Mouse (Mus musculus) adipocyte (in vitro differentiated cells): Measurements from ENCODE around the gene Casr.

Experiments used
- DNase-seq: peaks from one replicate; pipeline ENCODE4 v3.0.0-alpha.2; 2016; ENCODE audit warnings: low spot score

Gene Casr

DNA sequence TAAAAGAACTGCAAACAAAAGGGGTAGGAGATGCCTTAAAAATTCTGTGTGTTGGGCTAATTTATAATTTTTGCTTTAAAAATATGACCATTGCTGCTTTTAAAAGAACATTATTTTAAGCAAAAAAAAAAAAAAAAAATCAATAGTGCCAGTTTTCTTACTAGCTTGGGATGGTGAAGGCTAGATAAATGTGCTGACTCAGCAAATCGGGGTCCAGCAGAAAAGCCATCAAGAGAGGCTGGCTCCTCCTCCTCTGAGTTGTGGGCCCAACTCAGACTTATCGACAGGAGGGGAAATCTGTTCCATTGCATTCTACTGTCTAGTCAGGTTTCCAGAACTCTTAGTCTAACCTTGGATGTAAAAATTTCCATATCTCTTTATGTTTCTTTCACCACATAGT is 45.6 kb downstream of the Casr start:
- DNase-seq = no peak

DNA sequence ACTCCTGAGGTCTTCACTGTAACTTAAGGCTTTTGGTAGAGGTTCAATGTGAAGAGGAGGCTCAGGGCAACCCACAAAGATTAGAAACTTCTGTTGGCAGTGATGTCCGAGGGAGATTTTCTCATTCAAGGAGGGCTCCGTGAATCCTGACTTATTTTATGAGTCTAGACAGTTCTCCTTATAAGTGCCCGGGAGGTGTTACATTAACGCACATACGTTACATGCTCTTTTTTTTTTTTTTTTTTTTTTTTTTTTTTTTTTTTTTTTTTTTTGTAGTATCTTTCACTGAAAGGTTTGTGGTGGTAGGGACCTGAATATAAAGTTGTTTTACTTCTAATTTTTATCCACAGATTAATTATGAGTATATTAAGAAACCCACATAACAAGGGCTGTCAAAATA is 54.6 kb downstream of the Casr start:
- DNase-seq = no peak

DNA sequence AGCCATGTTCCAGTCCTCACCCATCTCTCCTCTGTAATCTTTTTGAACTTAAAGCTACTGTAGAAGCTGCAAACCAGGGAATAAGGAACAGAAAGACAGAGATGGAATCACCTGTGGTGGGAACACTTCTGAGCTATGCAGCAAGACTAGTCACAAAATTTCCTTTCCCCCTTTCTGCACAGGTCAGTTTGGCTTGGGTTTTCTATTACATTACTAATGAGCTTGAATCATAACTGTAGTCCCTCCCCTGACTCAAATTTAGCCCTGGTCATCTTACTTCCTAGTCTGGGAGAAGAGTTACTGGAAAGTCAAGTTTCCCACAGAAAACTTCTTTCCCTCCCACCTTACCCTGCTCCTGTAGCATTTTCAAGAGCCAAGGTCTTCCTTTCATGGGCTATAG is 55.1 kb downstream of the Casr start:
- DNase-seq = no peak

DNA sequence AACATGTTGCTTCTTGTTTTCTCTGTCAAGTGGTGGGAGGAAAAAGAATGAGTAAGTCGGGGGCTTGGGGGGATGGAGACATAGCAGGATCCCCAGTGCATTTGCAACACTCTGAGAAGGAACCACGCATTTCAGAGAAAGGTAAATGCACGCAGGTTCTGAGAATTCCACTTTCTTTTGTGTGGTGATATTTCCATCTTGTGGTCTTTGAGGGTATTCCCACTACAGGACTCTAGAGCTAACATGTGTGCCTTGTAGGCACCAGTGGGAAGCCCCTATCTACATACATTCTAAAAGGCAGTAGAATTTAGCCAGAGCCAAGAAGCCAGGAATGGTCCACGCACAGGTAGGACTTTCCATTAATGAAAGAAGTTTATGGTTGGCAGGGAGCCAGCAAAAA is 56.0 kb downstream of the Casr start:
- no peak for DNase-seq

DNA sequence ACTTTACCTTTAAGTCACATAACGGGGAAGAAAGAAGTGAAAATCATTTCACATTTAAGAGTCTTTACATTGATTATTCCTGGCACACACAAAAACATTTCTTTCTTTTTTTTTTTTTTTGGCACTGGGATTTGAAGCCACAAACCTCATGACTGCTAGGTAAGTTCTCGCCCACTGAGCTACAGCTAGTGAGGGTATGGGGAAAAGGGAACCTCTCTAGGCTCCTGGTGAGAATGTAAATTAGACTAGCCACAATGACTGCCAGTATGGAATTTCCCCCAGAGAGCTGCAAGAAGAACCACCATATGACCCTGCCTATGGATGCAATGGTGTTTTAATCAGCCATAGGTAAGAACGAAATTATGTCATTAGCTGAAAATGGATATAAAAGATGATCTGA is 56.8 kb downstream of the Casr start:
- DNase-seq = no peak

DNA sequence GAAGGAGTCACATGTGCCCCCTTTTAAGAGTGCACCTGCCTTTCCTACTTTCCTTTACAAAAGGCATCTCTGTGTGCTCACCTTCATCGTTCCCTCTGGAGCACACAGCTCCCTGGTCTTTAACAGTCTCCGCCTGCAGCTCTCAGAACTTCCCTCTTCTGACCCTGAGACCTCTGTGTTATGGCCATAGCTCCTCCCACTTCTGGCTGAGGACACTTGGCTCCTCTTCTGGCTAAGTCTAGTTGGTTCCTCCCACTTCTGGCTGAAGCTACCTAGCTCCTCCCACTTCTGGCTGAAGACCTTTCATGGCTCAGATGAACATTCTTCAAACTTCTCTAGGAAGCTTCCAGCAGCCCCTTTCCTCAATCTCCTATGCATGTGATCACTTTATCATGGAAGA is 59.7 kb downstream of the Casr start:
- DNase-seq = no peak

DNA sequence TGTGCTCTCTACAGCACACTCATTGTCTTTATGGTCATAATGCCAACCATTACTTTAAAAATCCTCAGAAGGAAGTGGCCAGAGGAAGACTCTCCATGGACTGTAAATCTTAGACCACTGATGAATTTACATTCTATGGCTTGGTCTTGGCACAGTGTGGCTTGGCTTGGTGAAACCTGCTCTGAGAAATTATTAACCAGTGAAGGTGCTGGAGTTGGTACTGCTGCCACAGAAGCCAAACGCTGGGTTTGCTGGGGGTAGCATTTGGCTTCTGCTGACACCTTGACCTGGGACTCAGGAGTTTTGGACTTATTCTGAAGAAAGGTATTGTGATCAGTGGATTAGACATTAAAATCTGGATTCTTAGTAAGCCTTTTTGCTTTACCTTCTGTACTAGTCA is 69.5 kb downstream of the Casr start:
- no peak for DNase-seq

DNA sequence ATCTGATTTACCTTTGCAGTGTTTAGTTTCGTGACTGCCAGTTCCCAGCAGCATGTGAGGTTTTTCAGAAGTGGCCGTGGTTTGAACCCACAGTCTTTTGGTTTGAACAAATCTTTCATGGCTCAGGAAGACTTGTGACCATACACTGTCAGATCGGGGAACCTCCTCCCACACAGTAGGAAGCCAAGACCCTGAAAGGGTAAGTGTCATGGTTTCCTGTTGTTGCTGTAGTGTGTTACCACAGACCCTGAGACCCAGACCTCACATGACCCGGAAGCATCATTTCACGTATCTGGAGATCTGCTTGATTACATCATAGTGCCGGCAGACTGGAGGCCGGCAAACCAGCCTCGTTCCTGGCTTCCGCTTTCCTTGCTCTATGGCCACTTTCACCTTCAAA is 85.1 kb downstream of the Casr start:
- DNase-seq = no peak

DNA sequence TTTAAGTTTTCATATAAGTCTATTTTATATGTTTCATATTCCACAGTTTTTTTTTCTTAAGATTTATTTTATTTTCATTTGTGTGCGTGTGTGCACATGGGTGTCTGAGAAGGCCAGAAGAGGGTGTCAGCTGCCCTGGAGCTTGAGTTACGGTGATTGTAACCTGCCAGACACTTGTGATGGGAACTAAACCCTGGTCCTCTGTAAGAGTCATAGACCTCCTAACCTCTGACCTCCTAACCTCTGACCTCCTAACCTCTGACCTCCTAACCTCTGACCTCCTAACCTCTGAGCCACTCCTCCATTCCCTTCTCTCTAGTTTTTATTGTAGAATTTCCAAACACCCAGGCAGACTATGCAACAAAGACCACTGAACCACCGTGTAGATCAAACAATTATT is 86.4 kb downstream of the Casr start:
- DNase-seq = no peak

DNA sequence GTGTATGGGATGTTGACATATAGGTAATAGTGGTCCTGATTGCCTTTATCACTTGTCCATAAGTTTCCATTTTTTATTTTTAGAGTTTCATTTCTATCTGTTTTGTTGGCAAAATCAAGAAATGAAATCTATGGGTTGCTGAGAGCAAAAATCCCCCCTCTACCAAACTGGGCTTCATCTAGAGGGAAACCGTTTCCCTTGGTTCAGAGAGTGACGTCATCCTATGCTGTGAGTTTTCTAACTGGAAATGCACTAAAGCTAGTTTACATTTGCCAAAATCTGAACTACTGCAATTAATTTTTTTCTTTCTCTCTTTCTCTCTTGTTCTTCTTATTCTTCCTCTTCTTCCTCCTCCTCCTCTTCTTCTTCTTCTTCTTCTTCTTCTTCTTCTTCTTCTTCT is 87.1 kb downstream of the Casr start:
- no peak for DNase-seq

DNA sequence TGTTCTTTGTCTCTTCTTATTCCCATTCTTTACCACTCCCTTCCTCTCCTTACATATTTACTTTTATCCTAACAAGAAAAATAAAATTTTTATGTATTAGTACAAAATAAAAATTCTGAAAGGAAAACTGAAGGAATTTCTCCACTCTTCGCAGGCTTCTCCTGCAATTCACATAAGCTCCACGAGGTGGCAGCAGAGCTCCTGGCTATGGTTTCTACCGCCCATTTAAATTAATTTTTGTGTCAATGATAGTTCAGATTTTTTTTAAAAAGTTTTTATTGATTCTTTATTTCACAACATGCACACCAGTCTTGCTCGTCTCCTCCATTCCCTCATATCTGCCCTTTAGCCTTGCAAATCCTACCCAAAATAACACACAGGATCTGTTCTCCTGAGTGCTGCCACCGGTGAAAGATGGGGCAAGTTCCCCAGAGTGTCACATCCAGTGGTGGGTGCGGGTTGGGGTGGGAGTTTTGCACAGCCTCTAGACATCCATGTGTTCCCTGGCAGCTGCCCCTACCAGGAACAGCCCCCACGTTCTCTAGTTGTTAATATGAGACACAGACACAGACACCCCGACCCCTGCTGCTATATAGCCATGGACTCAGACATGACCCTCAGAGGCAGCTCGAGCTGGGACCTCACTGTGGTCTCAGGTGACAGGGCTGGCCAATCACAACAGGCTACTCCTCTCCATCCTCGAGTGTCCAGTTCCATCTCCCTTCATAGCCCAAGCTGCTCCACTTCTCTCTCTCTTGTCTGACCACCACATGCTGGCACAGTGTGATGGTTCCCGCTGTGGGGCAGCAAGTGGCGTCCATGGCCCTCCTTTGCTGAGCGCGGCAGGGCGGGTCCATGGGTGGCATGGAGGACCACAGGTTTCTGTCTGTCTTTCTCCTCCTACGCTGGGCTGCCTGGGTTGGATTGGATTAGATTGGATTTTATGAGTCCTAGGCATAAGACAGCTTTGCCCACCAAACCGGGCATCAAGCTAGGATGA is 88.4 kb downstream of the Casr start:
- peak; percentile 68 for DNase-seq

DNA sequence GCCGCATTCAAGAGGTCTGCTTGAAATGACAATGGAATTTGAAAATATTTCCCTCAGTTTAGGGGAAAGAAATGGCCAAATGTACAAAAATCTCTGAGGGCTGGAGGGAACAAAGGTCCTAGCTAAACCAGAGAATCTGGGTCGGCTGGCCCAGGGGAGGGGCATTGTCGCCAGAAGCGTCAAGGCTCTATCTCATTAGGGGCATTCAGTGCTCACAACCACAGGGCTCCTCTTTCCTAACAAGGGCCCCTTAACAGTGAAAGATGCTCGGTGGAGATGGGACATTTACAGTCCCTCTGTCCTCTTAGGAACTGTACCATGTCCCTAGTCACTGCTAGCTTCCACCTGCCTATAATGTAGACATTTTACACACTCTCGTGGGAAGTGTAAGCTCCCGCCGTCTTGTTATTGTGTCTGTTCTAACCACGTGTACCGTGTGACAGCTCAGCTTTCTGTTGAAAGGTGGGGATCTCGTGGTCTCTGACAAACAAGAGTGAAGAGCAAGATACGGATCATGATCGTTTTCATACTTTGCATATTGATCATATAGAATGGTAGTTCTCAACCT is 90.8 kb downstream of the Casr start:
- no peak for DNase-seq

DNA sequence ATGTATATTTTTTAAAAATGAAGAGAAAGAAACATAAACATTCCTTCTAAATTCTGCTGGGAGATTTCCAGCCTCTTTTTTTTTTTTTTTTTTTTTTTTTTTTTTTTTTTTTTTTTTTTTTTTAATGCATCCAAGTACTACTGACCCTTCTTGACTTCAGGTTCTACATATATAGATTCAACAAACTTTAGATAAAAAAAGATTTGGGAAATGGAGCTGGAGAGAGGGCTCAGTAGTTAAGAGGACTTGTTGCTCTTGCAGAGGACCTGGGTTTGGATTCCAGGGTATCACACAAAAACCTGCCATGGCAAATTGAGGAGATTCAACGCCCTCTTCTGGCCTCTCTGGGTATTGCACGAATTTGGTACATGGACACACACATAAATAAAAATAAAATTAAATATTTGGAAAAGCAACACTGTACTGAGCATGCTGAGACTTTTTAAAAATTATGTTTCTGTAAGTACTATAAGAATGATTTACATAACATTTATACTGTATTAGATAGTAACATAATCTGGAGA is 91.9 kb downstream of the Casr start:
- peak; percentile 21 for DNase-seq

DNA sequence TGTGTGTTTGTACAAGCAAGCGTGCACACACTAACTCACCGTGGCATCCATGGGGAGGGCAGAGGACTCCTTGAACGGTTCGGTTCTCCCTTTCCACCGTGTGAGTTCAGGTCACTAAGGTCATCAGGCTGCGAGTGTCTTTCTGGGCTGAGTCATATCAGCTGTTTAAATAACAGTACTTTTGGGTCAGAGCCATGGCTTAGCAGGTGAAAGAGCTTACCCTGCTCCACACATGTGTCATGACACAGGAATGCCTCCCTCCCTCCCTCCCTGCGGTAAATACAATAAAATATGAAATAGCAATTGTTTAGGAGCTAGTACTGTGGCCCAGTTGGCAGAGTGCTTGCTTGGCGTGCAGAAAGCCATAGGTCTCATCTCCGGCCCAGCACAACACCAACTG is 92.6 kb downstream of the Casr start:
- peak; percentile 32 for DNase-seq

DNA sequence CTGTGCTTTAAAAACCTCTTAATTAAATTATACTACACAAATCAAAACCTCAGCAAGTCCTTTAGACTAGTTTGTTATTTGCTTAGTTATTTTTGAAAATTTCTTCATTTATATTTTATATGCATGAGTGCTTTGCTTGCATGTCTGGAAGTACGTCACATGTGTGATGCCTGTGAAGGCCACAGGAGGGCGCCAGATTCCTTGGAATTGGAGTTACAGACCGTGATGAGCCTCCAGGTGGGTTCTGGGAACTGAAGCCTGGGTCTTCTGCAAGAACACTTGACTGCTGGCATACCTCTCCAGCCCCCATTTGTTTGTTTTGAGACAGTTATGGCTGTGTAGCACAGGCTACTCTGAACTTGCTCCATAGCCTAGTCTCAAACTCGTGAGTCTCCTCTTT is 93.1 kb downstream of the Casr start:
- DNase-seq = no peak

DNA sequence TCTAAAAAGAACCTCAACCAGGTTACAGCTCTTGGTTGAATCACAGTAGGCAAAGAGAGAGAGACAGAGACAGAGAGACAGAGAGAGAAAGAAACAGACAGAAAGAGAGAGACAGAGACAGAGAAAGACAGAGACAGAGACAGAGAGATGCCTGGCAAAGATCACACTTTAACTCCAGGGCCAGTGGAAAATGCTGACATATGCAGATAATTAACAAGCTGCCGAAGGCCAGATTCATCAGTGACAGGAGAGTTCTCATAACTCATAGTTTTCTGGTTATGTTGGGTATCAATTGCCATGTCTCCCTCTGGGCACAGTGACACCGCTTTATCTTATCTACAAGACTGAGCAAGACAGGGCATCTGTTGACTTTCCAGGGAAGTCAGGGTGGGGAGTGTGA is 94.0 kb downstream of the Casr start:
- DNase-seq = no peak

DNA sequence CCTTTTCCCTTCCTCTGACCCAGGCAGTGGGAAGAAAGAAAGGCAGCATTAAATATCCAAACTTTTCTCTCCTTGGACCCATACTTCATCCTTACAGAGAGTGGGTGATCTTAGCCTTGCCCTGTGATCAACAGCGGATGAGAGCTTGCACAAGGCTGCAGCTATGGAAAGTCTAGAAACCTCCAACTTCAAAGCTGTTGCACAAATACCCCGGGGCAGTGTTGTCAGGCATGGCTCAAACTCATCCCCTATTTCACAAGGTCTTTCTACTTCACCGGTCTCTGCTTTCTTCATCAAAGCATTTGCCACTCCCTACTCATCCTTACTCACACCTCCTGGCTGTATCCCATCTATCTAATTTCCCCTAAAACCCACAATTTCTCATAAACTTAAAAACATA is 96.5 kb downstream of the Casr start:
- no peak for DNase-seq

DNA sequence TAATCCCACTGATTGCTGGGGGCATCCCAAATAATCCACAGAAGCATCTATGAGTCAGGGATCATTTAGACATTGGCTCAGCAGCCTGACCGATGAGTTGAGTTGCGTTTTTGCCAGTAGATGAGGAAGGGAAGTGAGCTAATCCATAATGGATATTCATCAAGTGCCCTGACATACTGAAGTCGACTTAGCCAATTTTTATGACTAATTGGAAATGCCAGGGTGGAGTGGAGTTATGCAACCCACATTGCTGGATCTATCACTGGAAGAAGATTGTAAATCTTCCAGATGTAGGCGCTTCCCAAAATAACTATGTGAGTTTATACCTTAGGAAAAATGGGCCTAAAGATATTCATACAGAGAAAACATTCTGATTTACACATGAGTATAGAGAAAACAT is 97.9 kb downstream of the Casr start:
- DNase-seq = peak; percentile 26

DNA sequence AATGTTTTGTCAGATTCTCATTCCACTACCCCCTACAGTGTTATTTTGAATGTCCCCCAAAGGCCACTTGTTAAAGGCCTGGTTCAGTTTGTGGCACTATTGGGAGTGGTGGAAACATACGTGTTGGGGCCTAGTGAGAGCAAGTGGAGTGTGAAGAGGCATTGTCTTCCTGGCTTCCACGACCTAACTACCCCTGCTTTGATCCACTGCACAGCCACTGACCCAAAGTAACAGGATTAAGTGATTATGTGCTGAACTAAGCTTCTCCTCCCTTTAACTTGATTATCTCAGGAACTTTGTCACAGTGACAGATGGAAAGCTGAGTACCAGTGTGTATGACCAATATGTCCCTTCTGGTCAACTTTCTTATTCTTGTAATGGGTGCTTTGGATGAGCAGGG is 101.5 kb downstream of the Casr start:
- no peak for DNase-seq

DNA sequence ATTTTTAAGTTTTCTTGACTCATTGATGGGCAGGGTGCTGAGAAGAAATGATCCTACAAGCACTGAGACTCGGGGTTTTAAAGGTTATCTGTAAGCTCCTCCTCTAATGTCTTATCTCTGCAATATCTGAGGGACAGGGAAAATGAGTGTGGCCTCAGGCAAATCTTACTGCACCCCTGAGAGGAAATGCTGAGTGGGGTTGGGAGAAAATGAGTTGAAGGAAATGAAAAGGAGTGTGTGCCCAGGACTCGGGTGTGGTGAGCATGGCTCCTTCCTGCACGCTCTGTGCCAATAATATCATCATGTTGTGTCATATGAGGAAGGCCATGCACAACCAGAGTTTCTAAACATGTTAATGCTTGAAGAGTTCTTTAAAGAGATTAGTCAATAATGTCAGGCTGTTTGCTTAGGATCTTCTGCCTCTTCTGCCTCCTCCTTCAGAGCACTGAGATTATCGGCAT is 106.6 kb downstream of the Casr start, which contains the start of gene Stfa3:
TSS of gene Stfa3 (minus strand) at position 51 of the 461 bp plus-strand sequence.
- no peak for DNase-seq
